Mouse (Mus musculus) spleen, adult 2 months (tissue): Measurements from ENCODE around the gene Ptprg.

Source experiments
- CTCF ChIP-seq: fragments of 200-500 bp; IDR thresholded peaks from 2 replicates; pipeline ENCODE4 v1.5.1; 2011; ENCODE audit warnings: mild to moderate bottlenecking, inconsistent platforms; ENCODE audit not compliant: insufficient read depth, insufficient read length, insufficient replicate concordance; ENCODE audit errors: extremely low read depth
- POLR2A ChIP-seq: fragments of 200-500 bp; IDR thresholded peaks from 2 replicates; pipeline ENCODE4 v1.6.1; 2011; ENCODE audit warnings: low read depth, low read length, inconsistent platforms

GRCm38 (mm10) chr14:11950379-11950778, 397.0 kb downstream of the Ptprg start:
- TF ChIP-seq CTCF (no peak), POLR2A (no peak)
